Mouse (Mus musculus) bone marrow, adult 2 months (tissue): ENCODE measurements around the gene Anxa11.

Experiments used
- CTCF ChIP-seq: fragments of 200-500 bp; IDR thresholded peaks from 2 replicates; pipeline ENCODE4 v1.5.1; 2011; ENCODE audit warnings: low read length, control low read depth; ENCODE audit not compliant: control insufficient read depth, insufficient read depth
- POLR2A ChIP-seq: fragments of 200-500 bp; IDR thresholded peaks from 2 replicates; pipeline ENCODE4 v1.6.1; 2011; ENCODE audit warnings: low read depth, mild to moderate bottlenecking, control low read depth, low read length, borderline replicate concordance; ENCODE audit not compliant: control insufficient read depth

DNA sequence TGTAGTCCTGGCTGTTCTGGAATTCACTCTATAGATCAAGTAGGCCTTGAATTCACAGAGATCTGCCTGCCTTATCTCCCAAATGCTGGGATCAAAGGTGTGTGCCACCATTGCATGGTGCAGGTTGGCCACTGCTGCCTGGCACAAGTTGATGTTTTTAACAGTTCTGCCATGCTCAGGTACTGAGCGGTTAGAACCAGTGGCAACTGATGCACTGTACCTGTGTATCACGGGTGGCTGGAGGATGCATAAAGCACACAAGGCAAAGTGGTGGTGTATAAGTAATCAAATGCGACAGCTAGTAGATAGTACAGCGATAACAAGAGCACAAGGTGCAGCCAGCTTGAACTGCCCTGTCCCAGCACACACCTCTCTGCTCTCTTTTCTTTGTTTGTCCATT is 2.4 kb downstream of the Anxa11 start:
- TF ChIP-seq CTCF = no peak
- no peak for TF ChIP-seq POLR2A
